Mouse (Mus musculus): ENCODE data around the gene Tas2r126. TPM values are rescaled to one million over a fixed set of nuclear protein-coding genes. Genes with fewer than 3 reads are reported as not detected.
"Not testable (repeated sequence)": the region's sequence is repeated elsewhere in the genome, so short reads cannot be mapped to it uniquely, and the experiment has no call there.

Tas2r126 gene
- polyA plus RNA-seq (2012; rRNA removed): not detected in 2 replicates

DNA sequence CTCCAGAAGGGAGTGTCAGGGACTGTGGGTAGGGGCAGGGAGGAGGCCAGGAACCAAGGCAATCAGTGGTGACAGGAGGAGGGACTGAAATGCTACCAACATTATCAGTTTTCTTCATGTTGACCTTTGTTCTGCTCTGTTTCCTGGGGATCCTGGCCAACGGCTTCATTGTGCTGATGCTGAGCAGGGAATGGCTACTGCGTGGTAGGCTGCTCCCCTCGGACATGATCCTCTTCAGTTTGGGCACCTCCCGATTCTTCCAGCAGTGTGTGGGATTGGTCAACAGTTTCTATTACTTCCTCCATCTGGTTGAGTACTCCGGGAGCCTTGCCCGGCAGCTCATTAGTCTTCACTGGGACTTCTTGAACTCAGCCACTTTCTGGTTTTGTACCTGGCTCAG lies at the start of gene Tas2r126:
Gene Tas2r126, plus strand, starts transcription at position 90 of the 400 bp plus-strand sequence.
- no peak for DNase-seq (ENCODE audit: low read depth, low spot score)
- WGBS: 71% methylated on average over 6 of the region's 6 CpGs

DNA sequence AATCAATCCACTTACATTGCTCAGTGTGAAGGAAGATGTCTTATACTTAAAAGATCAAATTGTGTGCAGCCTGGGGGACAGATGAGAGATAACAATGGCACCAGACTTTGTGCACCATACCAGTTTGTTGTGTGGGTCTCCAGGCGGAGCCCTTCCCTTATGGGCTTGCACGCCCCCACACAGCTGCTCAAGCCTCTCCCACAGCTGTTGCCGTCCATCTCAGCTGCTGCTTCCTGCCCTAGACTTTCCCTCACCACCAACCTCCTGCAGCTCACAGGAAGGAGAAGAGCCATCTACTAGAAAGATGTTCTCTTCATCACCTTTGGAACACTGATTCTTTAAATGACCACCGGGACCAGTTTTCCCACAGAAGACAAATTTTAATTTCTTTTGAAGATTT lies 48.7 kb upstream of the Tas2r126 start:
- WGBS: 71% methylated on average over 4 of the region's 4 CpGs
- DNase-seq (ENCODE audit: low read depth, low spot score): no peak

DNA sequence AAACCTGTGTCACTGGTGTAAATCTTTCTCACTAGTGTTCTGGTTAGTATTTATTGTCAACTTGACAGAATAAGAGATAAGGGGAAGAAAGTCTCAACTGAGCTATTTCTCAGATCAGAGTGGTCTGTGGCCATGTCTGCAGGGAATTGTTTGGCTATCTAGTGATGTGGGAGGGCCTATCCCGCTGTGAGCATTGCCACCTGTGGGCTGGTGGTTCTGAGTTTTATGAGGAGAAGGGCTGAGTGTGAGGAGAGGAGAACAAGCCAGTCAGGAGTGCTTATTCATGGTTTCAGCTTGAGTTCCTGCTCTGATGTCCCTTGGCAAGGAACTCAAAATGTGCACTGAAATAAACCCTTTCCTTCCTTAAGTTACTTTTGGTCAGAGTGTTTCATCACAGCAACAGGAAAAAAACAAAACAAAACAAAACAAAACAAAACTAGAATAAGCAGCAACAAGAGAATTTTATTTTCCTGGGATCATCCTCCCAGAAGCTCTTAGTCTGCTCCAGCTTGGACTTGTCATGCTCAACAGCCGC lies 42.5 kb upstream of the Tas2r126 start:
- DNase-seq (ENCODE audit: low read depth, low spot score): no peak
- 37% methylated on average over 2 of the region's 2 CpGs for WGBS

DNA sequence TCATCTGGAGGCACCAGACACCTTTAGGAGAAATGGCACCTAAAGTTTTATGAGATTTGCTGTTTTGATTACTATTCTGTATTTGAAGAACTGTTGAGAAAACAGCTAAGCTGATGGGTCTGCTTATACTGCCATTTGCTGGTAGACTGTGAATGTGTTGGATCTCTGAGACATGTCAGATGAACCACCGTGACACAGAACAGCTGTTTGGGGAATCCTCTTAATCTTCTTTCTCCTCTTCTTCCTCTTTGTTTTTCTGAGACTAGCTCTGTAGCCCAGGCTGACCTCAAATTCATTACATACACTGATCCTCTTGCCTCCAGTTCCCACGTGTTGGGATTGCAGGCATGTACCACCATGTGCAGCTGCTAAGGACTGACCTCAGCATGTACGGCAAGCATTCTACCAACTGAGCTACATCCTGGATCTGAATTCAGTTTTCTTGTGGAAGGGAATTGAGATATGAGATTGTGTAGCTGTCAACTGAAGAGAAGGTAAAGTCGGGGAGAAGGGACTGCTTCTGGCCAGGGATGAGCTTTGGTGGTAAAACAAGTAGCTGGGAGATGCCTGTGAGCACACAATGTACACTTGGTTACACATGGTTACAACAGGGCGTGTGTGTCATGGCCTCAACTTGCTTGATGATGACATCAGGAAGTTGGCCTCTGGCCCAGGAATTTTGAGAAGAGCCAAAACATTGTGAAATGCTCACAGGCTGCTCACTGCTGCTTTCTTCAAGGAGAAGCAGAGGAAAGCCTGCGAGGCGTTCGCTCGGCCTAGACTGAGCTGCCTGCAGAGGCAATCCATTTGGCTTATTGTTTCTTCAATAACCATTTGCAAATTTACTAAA lies 38.1 kb upstream of the Tas2r126 start:
- no peak for DNase-seq (ENCODE audit: low read depth, low spot score)
- 27% methylated on average over 9 of the region's 9 CpGs for WGBS

DNA sequence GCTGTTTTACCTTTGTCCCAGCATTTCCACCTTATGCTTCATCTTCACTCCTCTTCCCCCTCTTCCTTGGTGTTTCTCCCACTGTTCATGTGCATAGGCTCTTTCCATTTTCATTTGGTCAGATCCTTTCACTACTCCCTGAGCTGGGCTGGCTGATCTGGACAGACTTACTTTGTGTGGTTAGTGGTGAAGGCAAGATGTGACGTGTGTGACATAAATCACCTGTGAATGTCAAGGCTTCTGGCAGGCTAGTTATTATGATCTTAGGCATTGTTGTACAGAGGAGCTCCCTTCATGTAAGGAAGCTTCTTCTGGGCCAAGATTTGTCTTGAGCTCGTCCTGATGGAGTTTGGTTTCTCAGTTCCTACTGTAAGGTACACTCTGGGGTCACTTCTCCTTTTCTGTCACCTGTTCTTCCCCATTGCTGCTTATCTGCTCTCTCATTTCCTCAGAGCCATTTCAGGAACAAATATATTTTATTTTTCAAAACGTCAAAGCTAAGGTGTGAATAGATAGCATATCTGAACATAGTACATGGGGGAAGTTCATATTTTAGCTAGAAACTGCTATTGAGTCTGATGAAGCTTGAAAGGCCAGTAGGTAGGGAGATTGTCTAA lies 37.2 kb upstream of the Tas2r126 start:
- no peak for DNase-seq (ENCODE audit: low read depth, low spot score)
- 51% methylated on average over 3 of the region's 3 CpGs for whole genome bisulfite sequencing

DNA sequence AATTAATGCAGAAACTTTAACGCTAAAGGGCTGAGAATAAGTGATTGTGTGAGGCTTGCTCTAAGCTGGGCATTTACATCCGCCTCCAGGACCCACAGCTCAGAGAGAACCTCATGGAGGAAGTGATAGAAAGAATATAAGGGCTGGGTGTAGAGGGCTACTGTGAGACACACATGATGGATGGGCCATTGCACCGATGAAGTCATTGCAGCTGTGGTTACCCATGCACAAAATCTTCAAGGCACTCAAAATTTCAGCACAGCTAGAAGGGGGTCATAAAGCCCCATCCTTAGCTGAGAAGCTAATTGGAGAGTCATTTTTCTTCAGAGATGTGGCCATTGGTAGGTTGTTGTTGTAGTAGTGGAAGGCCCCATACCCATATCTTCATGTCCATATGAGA lies 36.0 kb upstream of the Tas2r126 start:
- no peak for DNase-seq (ENCODE audit: low read depth, low spot score)
- 87% methylated on average over 3 of the region's 3 CpGs for WGBS

DNA sequence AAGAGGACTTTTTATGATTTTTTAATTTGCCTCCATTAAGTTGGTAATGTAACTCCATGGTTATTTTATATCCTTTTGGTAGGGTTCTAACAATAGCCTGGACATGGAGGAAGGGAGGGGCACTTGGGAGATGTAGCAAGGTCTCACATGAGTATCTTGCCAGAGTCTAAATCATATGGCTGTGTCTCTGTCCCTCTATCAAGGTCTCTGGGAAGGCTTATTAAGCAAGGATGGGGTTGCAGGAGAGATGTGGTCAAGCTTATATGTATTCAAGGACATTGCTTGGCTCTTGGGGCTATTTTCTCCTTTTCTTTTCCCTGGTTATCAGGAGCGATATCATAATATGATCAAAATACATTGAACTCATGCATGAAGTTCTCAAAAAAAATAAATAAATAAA lies 35.3 kb upstream of the Tas2r126 start:
- WGBS: 100% methylated on average over 1 of the region's 1 CpGs
- no peak for DNase-seq (ENCODE audit: low read depth, low spot score)

DNA sequence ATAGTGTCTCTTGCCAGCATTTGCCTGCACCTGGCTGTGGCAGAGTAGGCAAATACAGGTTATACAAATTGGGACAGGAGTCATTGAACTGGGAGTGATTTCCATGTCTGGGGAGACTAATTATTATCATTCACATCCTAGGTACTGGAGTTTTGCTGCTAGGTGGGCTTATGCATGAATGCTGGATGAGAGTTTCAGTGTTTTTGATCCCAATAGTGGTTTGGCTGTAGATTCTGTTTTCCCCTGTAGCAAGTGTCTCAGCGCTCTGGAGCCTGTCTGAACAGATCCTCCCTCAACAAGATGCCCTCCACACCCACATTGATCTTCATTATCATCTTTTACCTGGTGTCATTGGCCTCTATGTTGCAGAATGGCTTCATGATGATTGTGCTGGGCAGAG lies 34.4 kb upstream of the Tas2r126 start, which contains the start of gene Tas2r143:
Gene Tas2r143, plus strand, starts transcription at position 301 of the 400 bp plus-strand sequence.
- WGBS: 93% methylated on average over 1 of the region's 1 CpGs
- no peak for DNase-seq (ENCODE audit: low read depth, low spot score)

DNA sequence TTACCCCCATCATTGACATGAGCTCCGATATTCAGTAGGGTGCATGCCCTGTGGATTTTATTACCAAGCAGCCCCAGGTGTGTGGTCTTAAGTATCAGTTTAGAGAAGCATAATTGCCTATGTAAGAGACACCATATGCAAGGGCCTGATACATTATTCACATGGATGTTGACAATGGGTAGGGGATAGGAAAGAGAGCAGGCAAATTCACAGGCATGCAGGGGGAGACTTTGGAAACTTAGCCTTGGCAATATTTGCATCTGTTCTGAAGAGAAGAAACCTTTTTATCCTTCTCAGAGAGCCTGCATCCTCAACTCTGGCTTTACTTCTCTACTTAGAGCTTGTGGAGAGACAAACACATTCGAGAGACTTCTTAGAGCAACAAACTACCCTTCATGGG lies 29.2 kb upstream of the Tas2r126 start, which contains the start of gene Tas2r135:
Gene Tas2r135, plus strand, starts transcription at position 301 of the 400 bp plus-strand sequence.
- 81% methylated on average over 2 of the region's 2 CpGs for WGBS

DNA sequence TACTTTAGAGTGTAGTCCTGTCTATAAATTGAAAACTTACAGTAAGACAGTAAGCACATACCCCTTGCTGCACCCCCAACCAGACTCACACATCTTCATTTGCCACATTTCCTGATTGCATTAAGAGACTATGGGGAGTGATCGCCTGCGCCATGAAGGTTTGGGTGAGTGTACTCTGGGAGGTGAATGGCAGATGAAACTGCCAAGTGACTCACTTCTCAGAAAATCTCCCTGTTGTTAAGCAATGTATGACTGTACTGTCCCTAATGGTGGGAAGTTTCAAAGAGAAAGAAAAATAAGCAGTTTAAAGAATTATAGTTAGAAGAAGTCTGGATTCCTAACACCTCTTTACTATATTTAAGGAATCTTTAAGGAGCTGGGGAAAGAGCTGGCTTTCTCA lies 14.9 kb upstream of the Tas2r126 start:
- no peak for DNase-seq (ENCODE audit: low read depth, low spot score)
- WGBS: 69% methylated on average over 2 of the region's 2 CpGs

More for the DNA sequence above, 29.2 kb upstream of the Tas2r126 start, which contains the start of gene Tas2r135:
- no peak for DNase-seq (ENCODE audit: low read depth, low spot score)

DNA sequence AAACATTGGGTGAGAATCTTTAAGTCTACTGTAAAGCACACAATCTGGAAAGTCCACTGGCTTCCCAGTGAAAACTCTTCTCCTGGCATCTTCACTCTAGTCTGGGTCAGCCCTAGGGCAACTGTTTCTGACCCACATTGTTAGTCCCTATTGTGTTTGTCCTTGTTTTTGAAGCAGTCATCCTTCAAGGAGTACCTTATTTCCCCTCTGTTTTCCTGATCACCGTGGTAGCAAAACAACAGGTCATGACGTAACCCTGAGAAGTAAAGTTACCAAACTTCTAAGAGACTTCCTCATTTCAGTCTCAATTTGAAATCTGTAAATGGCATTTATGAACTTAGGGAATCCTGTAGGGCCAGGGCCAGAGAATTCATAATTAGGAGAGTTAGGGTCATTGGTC lies 12.9 kb upstream of the Tas2r126 start:
- WGBS: 41% methylated on average over 2 of the region's 2 CpGs
- DNase-seq (ENCODE audit: low read depth, low spot score): no peak

DNA sequence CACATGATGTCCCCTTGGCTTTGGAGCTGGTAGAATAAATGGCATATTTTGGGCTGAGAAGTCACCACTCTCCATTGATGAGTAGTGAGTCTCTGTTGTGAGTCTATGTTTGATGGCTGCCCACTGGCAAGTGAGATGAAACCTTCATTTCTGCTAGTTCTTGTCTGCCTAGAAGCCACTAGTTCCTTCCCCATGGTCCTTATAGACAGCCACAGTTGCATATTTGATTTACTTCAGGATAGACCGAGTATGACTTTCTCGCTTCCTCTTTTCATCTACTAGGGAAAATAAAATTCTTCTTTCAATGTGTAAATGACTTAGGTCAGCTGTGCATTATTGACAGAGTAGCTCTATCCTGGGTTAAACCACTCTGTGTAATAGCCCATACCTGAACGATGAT lies 9.9 kb upstream of the Tas2r126 start:
- 89% methylated on average over 3 of the region's 3 CpGs for WGBS

DNA sequence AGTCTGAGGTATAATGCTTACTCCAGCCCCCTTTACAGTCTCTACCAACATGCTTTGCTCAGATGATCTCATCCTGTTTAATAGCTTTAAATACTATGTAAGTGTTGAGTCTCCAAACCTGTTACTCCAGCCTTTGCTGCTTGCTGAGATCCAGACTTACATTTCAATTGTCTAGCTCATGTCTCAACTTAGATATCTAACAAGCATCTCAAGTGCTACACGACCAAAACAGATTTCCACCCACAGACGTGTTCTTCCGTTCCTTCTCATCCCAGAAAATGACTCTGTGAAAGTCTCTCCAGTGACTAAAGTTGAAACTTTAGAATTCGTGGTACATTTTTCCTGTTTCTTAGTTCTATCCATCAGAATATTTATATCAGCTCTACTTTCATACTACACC lies 8.0 kb upstream of the Tas2r126 start:
- no peak for DNase-seq (ENCODE audit: low read depth, low spot score)
- WGBS: 80% methylated on average over 4 of the region's 4 CpGs

More for the DNA sequence above, 9.9 kb upstream of the Tas2r126 start:
- DNase-seq (ENCODE audit: low read depth, low spot score): no peak

DNA sequence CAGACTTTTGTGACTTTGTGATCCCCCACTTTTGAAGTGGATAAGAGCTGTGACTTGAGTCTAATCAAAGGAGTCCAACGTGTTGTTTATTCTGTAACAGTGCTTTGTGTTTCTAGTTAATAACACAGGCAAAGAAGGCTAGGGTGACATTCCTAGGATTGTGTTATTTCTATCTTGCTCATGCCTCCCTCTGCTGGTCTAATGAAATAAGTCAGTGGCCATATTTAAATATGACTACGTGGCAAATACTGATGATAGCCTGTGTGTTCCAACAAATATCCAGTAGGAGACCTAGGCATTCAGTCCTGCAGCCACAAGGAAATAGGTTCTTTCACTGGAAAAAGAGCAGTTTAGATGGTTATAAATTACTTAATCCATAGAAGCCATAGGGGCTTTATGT lies 781 bp upstream of the Tas2r126 start:
- DNase-seq (ENCODE audit: low read depth, low spot score): no peak
- 47% methylated on average over 2 of the region's 2 CpGs for WGBS

DNA sequence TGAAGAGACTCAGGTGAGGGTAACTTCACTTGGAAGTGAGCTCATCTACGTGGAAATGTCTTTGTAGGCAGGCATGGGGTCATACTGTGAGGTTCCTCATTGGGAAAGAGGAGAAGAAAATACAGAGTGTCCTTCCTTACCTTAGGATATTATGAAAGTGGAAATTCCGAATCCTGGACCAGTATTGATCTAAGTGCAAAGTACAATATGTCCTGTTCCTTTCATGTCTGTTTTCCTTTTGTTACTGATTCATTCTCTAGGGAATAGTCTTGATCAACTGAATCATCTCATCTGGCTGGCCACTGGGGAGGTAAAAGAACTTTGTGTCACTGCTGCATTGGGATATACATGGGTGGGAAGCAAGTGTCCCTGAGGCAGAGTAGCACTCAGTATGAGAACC lies 1.2 kb downstream of the Tas2r126 start:
- WGBS: 59% methylated on average over 2 of the region's 2 CpGs
- DNase-seq (ENCODE audit: low read depth, low spot score): no peak

DNA sequence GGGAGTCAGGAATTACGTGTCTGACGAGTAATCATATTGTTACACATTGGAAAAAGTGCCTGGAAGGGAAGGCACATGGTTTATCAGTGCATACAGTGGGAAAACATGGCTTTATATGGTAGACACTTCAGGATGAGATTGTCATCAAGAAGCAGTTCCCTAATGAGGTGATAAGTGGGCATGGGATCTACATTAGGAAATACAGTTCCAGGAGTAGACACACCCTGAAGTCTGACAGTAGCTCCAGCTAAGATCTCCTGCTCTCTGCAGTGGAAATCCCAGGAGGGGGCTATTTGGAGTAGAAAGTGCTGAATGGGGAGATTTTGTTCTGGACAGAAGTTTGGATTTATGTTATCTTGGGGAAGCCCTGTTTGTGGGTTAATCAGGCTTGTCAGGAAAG lies 7.1 kb downstream of the Tas2r126 start:
- DNase-seq (ENCODE audit: low read depth, low spot score): no peak
- WGBS: 62% methylated on average over 2 of the region's 2 CpGs

DNA sequence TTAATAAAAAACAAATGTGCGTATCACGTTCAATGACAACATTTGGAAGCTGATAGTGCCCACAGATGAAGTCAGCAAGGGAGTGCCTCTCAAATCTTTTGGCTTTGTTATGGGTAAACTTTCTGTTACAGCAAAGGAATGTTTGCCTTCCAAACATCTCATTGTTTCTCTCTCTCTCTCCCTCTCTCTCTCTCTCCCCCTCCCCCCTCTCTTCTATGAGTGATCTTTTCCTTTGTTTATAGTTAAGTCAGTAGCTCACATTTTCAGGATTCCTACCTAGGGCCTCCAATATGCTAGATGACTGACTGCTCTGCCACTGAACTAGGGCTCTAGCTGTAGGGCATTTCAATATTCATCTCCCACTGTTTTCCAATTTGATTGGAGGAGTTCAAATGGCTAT lies 10.2 kb downstream of the Tas2r126 start:
- 69% methylated on average over 2 of the region's 2 CpGs for WGBS
- DNase-seq (ENCODE audit: low read depth, low spot score): no peak

DNA sequence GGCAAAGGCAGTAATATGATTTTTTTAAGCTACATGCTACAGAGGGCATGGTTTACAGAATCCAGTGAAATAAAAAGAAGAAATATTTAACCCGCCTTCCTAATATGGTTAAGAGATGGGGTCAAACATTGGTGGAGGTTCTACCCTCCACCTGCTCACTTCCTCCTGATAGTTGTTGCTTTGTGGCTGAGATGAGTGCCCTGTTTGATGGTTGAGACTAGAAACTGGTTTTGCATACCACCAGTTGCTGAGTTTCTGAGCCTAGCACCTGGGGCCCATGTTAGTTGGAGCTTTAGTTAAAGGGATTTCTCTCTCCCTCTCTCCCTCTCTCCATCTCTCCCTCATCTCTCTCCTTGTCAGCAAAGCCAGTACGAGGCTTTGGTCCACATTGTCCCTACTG lies 13.0 kb downstream of the Tas2r126 start:
- DNase-seq (ENCODE audit: low read depth, low spot score): no peak
- 68% methylated on average over 2 of the region's 2 CpGs for WGBS

DNA sequence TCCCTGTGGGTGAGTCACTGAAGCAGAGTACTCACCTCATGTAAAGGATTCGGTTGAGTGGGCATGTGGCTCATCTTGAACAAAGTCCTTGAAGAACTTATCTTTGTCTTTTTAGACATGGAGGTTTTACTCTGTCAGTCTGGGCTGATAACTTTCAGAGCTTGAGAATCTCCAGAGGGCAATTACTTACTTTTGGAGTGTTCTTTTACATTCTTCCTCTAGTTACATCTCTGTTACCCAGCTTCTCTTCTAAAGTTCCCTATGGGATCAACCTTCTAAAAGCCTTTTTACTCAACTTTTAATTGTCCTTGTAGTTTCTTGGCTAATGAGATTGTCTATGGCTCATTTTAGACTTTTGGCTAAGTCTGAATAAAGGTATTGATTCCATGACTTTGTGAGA lies 30.8 kb downstream of the Tas2r126 start, which contains the start of gene Olfr458:
Gene Olfr458, minus strand, starts transcription at position 101 of the 400 bp plus-strand sequence.
- DNase-seq (ENCODE audit: low read depth, low spot score): no peak
- WGBS: 63% methylated on average over 1 of the region's 1 CpGs

DNA sequence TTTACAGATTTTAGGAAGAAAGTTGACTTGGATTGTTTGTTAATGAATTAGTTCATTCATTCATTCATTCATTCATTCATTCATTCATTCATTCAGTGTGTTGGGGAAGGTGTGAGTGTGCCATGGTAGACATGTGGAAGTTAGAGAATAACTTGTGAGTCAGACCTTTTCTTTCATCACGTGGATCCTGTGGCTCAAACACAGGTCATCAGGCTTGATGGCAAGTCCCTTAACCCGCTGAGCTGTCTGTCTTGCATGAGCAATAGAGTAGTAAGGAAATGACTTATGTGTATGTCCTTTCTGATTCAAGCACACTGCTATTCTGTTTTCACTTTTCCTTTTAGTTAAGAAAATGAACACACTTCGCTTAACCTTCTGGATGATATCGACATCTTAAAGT lies 36.2 kb downstream of the Tas2r126 start:
- DNase-seq (ENCODE audit: low read depth, low spot score): no peak

DNA sequence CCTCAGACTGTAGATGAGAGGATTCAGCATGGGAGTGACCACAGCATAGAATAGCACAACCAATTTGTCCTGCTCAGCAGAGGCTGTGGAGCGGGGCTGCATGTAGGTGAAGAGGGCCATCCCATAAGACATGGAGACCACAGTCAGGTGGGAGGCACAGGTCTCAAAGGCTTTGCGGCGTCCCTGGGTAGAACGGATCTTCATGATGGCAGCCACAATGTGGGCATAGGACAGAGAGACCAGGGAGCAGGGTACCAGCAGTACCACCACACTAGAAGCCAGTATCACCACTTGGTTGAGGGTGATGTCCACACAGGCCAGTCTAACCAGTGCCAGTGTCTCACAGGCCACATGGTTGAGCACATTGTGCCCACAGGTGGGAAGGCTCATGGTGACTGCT lies 37.0 kb downstream of the Tas2r126 start:
- WGBS: 93% methylated on average over 4 of the region's 4 CpGs
- DNase-seq (ENCODE audit: low read depth, low spot score): not testable (repeated sequence)

More for the DNA sequence above, 36.2 kb downstream of the Tas2r126 start:
- 87% methylated on average over 4 of the region's 4 CpGs for WGBS

All from large intestine, adult 2 months (tissue).